Mouse (Mus musculus) layer of hippocampus, postnatal 36 days (tissue): ENCODE data around the gene Dusp22. TPM values are rescaled to one million over a fixed set of nuclear protein-coding genes. Genes with fewer than 3 reads are reported as not detected.

Experiments used
- DNase-seq, 2 experiments: peaks; one replicate each; pipeline ENCODE4 v3.0.0; 2022
- total RNA-seq, 2 experiments: library from RNA; stranded (reverse); gene quantifications; 2 replicates each; pipeline ENCODE4 v1.2.3; 2021

Gene Dusp22
- 10 to 100 TPM; 25.1 to 26.2 TPM for total RNA-seq

DNA sequence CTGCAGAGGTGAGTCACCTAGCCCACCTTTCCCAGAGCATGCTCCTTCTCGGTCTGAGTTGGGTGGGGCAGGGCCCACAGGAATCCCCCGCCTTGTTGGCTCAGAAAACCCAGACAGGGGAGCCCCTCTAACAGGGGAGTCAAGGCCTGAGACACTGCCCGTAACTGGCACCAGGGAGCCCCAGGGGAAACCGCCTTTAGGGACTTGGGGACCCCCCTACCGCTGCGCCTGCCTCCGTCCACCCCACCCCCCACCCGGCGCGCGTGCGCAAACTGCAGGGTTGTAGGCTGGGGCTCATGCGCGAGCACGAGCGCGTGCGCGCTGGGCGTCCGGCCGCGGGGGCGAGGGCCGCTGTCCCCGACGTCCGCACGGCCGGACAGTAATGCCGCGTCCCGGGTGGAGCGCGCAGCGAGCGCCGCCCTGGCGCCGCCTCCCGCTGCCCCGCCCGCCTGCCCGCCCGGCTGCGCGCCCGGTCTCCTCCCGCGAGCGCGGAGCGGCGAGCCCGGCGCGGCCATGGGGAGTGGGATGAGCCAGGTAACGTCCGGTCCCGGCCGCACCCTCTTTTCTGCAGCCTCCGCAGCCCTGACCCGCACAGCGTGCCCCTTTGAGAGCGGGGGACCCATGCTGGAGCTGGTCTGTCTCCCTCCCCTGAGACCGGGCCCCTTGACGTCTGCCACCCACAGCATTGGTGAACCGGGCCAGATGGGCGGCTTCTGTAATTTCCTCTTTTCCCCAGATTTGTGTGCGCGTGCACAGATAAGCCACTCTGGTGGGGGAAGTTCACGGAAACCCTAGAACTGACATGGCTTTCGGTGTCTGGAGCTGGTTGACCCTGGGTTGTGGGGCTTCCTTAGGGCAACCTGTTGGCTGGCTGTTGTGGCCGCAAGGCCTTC, at the start of gene Dusp22:
Dusp22 (plus strand) TSS at position 387 of the 893 bp plus-strand sequence.
- DNase-seq: peak; percentile 84 to 86

DNA sequence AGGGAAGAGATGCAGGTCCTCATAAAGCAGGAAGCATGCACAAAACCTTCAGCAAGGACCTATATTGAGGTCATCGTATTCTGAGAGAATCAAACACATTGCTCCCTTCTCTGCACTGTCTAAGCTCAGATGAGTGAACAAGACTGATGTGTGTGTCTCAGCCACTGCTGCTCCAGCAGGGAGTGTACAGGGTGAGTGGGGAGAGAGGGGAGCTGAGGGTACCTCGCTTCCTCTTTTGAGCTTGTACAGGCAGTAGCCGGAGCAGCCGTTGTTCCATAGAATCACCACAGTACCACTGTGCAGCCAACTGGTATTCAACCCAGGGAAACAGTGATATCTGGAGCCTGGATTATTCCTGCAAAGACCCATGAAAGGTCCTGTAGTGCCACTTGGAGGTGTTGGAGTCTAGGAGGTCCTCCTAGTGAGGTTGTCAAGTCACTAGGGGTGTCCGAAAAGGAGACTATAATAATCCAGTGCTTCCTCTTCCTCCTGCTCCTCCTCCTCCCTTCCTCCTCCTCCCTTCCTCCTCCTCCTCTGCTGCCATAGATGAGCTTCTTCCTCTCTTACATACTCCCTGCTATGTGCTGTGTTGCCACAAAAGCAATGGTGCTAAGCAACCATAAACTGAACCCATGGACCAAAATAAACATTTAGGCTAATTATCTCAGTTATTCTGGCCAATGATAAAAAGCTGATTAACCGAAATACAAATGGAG, 47.6 kb upstream of the Dusp22 start:
- DNase-seq: no peak

GRCm38 (mm10) chr13:30619684-30620083, 40.1 kb upstream of the Dusp22 start:
- DNase-seq: no peak

- peak; percentile 55 to 64 for DNase-seq
Measured at GRCm38 (mm10) chr13:30628195-30629048, 31.4 kb upstream of the Dusp22 start.

- no peak for DNase-seq
Measured at GRCm38 (mm10) chr13:30629794-30630410, 29.9 kb upstream of the Dusp22 start.

- no peak for DNase-seq
Measured at GRCm38 (mm10) chr13:30632998-30633397, 26.8 kb upstream of the Dusp22 start.

DNA sequence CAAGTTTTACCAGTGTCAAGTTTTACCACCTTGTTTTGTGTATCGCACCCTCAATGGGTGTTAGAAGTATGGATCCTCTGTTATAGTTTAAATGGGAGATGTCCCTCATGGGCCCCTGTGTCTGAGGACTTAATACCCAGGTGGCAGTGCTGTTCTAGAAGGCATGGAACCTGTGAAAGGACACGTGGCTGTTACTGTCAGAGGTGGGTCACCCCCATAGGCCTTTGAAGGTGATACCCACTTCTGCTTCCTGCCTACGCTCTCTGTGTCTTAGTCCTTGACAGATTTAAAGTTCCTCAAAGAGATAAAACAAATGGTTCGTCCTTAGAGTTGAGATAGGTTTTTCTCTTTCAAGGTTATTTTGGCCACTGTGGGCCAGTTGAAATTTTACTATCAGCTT, 23.3 kb upstream of the Dusp22 start:
- DNase-seq: no peak

- no peak for DNase-seq
Measured at GRCm38 (mm10) chr13:30638378-30639115, 21.3 kb upstream of the Dusp22 start.

- DNase-seq: no peak
Measured at GRCm38 (mm10) chr13:30642053-30642452, 17.7 kb upstream of the Dusp22 start.

DNA sequence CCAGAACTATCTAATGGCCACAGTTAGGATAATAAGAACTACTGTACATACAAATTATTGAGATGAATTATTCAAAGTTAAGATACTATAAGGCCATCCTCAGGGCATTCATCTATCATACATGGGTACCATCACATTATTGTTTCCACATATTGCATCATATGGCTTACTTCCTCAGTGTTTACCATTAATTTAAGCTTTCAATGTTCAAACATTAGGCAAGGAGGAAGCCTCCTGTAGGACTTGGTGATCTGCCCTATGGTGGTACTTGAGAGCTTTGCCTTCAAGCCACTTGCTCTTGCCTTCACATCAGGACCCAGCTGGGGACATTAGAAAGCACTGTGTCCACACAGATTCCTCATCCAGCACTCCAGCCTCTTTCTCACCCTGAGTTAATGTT, 11.3 kb upstream of the Dusp22 start:
- DNase-seq: no peak

DNA sequence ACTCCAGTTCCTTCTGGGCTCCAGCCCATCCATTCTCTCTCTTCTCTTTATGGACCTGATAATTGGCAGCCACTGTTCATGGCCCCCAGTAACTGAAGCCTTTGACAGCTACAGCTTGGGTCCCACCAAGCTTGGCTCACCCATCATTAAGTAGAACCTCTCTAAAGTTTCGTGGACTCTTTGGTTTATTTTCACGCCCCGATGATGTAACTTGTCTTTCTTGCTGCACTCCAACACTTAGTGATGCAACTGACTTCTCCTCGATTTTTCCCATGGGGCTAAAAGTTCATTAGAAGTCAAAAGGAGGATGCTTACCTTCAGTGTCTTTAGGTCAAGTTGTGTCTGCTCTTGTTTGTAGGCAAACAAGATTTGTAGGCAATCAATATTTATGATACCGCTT, 10.6 kb upstream of the Dusp22 start:
- no peak for DNase-seq

GRCm38 (mm10) chr13:30650684-30651083, 9.1 kb upstream of the Dusp22 start:
- DNase-seq: no peak

GRCm38 (mm10) chr13:30653051-30653450, 6.7 kb upstream of the Dusp22 start:
- no peak for DNase-seq

DNA sequence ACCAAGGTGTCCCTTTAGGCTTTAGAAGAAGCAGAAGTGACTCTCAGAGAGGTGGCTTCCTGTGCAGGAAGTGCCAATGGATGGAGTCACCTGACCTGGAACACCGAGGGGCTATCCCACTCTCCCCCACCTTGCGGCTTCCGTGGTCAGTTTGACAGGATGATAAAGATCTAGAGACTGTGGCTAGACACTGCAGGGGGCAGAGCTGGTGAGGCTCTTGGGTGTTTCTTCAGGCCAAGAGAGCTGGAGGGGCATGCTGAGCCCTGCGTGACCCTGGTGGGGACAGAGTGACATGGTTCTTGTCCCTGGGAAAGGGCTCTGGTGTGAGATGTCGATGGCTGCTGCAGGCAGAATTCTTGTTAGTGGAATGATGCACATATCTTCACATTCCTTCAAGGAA, 5.3 kb upstream of the Dusp22 start:
- no peak for DNase-seq

DNA sequence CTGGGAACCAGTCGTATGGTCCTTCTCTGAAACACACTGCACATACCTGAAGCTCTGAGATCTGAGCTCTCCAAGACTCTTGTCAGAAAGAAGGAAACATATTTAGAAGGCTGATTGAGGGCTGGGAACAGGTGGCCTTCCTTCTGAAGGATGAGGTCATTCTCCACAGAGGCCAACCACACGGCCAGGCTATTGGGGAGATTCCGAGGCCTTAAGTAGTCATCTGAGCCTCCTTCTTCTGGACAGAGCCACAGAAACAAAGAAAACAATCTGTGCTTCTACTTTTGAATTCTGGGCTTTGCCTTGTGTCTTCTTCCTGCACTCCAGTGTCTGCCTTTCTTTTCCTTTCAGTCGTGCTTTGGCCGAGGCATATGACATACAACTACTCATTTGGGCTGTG, 2.9 kb upstream of the Dusp22 start:
- DNase-seq: no peak

- no peak for DNase-seq
Measured at GRCm38 (mm10) chr13:30657779-30658178, 2.0 kb upstream of the Dusp22 start.

DNA sequence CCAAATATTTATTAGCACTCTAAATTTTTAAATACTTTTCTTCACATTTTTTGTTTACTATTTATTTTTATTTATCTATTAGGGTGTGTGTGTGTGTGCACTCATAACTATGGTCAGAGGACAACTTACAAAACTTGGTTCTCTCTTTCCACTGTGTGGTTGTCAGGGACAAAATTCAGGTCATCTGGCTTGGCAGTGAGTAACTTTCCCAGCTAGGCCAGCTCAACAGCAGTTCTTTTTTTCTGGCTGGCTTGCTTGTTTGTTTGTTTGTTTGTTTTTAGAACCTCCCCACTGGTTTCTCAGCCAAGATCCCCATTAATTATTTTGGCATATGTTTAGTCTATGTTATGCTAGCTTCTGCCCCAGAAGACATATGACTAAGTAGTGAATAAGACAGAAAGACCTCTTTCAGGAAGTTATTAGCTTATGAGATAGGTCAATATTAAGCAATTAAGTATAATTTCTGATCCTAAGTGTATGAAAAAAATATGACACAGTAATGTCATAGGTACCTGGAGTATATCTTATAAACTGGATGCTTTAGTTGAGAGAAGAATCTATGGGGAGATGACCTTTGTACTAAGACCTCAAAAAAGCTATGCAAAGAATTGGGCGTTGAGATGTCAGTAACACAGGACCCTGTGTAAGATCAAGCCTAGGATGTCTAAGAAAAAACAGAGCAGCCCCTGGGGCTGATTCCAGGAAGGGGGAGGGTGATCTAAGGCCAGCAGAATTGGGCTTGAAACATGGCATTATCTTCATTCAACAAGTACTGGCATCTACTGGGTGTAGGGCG, 1.4 kb upstream of the Dusp22 start:
- DNase-seq: no peak

GRCm38 (mm10) chr13:30665261-30665660, 5.5 kb downstream of the Dusp22 start:
- DNase-seq: no peak

DNA sequence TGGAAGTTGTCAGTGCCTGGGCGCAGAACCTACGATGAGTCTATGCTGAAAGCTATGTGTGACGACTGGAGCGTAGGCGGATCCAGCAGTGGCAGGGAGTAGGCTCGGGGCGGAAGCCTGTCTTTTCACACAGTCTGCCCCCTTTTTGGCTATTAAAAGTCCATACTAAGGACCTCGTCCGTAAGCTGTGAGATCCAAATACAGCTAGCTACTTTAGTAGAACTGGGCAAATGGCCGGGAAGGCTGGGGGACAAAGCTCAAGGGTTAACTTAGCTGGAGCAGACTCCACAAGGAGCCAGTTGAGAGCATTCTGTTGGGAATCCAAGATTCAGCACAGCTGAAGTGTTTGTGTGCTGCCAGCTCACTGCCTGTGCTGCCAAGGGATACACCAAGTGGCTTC, 6.7 kb downstream of the Dusp22 start:
- peak; percentile 24 to 38 for DNase-seq

DNA sequence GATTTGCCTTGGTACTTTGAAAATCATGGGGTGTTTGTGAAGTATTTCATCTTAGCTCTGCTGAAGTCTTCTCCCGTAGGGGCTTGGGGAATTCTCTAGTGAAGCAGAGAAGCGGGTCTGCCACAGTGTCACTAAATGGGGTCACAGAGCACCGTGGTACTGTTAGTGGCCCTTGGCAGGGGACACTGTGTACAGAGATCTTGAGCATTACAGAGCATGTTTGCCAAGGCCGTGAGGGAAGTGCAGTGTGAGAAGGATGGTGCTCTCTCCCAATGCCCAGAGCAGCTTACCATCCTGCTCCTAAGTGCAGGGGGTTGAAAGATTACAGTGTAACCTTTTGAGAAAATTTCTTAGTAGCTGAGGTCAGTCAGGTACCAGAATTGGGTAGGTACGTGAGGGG, 8.5 kb downstream of the Dusp22 start:
- DNase-seq: no peak

DNA sequence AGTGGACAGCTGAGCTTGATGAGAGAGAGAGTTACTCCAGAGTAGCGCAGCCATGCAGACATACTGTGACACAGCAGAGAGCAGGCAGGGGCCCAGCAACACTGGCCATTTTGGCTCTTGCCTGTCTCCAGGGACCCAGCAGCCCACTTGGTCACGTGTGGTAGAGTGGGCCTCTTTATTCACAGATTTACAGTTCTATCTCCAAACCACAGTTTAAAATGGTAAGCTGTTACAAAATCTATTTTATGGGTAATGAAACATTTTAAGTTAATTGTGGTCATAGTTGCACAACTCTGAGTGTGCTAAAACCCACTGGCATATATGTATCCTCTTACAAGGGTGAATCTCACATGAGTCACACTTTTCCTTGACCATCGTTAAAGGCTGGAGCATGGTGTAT, 9.5 kb downstream of the Dusp22 start:
- DNase-seq: no peak
